In genomic region chr12:33388842-33389241, GRCm38 (mm10) we compare ENCODE assay signal across 8 mouse cellular contexts. TPM values are rescaled to one million over a fixed set of nuclear protein-coding genes. Genes with fewer than 3 reads are reported as not detected.
DNase-seq lines count a peak whose midpoint lies in the region; ATAC-seq and TF ChIP-seq lines count a peak whose summit lies in the region.
"Had no signal": no experiment of that assay in that cellular context is flagged by ENCODE, and none has a peak within 500 bp of the region (broad histone marks: within the 10 kb centered on the region; RNA-seq: fewer than 3 reads in every experiment).

No protein-coding gene starts in this region.

- no peak overlapping the region for H3K27ac ChIP-seq in forebrain, postnatal 0 days (ENCODE audit: low read depth, low read length)
- no peak overlapping the region for H3K27ac ChIP-seq in hindbrain, embryonic 16.5 days (ENCODE audit: low read depth, low read length)

- peak; percentile 82 for DNase-seq in R1 (ENCODE audit: low read depth, low spot score)
- DNase-seq in cerebellum, adult 18-20 months = peak; percentile 68 to 74
- DNase-seq in forebrain, postnatal 0 days = peak; percentile 87
- peak; percentile 57 to 71 for DNase-seq in layer of hippocampus, postnatal 25 days (ENCODE audit: extremely low spot score in 1 of 2, low spot score in 1 of 2)
- peak; percentile 74 to 81 for DNase-seq in right cerebral cortex, postnatal 10 days (ENCODE audit: low spot score in 2 of 2)

- H3K27me3 ChIP-seq in forebrain, postnatal 0 days (ENCODE audit: insufficient read depth, low read length) = no peaks in the 10 kb centered on the region
- H3K27me3 ChIP-seq in hindbrain, embryonic 16.5 days (replicated peaks; ENCODE audit: control insufficient read depth, insufficient read depth, low read length) = no peaks in the 10 kb centered on the region

- no peaks in the 10 kb centered on the region for H3K9me3 ChIP-seq in forebrain, postnatal 0 days (ENCODE audit: low read length)
- no peaks in the 10 kb centered on the region for H3K9me3 ChIP-seq in hindbrain, embryonic 16.5 days (ENCODE audit: control insufficient read depth, low read length)
- H3K9me3 ChIP-seq: megakaryocyte, embryonic 14.5 days had no signal

- peak; percentile 92 for TF ChIP-seq CTCF in forebrain, postnatal 0 days (IDR thresholded peaks at IDR 0.05; ENCODE audit: low read depth)

- H3K4me2 ChIP-seq in forebrain, postnatal 0 days (ENCODE audit: low read depth) = no peak overlapping the region
- no peak overlapping the region for H3K4me2 ChIP-seq in hindbrain, embryonic 16.5 days (ENCODE audit: low read length)

- ATAC-seq in forebrain, postnatal 0 days = peak; percentile 90
- peak; percentile 86 for ATAC-seq in hindbrain, embryonic 16.5 days
- peak; percentile 92 for ATAC-seq in megakaryocyte progenitor cell, adult 5-6 weeks (replicated peaks; ENCODE audit: poor library complexity)

- no peak overlapping the region for H3K9ac ChIP-seq in forebrain, postnatal 0 days
- no peak overlapping the region for H3K9ac ChIP-seq in hindbrain, embryonic 16.5 days (ENCODE audit: low read depth, low read length)

- 8% methylated on average over 5 of the region's 5 CpGs for WGBS in forebrain, postnatal 0 days
- 8% methylated on average over 5 of the region's 5 CpGs for WGBS in hindbrain, embryonic 16.5 days

- H3K4me1 ChIP-seq in forebrain, postnatal 0 days (ENCODE audit: insufficient read depth) = no peaks in the 10 kb centered on the region
- H3K4me1 ChIP-seq in hindbrain, embryonic 16.5 days (ENCODE audit: control insufficient read depth, insufficient read depth, low read depth, low read length) = no peaks in the 10 kb centered on the region

- no peak overlapping the region for H3K4me3 ChIP-seq in forebrain, postnatal 0 days (ENCODE audit: low read depth, low read length)
- no peak overlapping the region for H3K4me3 ChIP-seq in hindbrain, embryonic 16.5 days (ENCODE audit: low read length)
- H3K4me3 ChIP-seq: megakaryocyte, embryonic 14.5 days had no signal

- no peaks in the 10 kb centered on the region for H3K36me3 ChIP-seq in forebrain, postnatal 0 days (ENCODE audit: insufficient read depth)
- H3K36me3 ChIP-seq in hindbrain, embryonic 16.5 days (ENCODE audit: control insufficient read depth, insufficient read depth, low read length) = no peaks in the 10 kb centered on the region

RNA-seq across cellular contexts. Expression of gene Efcab10, which starts 5.8 kb away (rescaled TPM):
- total RNA-seq in forebrain, postnatal 0 days (2014; rRNA removed) = 2.8 and 3.3 TPM in 2 replicates
- 5.8 and 7.1 TPM in 2 replicates for polyA plus RNA-seq in forebrain, postnatal 0 days (2015; fragmentation: Nextera tagmentation; extraction: Ambion mirVana)
- polyA plus RNA-seq in hindbrain, embryonic 16.5 days (2015; fragmentation: Nextera tagmentation; extraction: Ambion mirVana) = 4.3 and 6.2 TPM in 2 replicates
- 1 to 10 TPM; 2.2 to 3.2 TPM for total RNA-seq in layer of hippocampus, postnatal 25 days (2021)
- total RNA-seq in megakaryocyte progenitor cell, adult 5-6 weeks (2015) = not detected in 2 replicates
- total RNA-seq in megakaryocyte progenitor cell, adult 5-6 weeks (2017) = not detected in 2 replicates

RNA-seq across cellular contexts. Expression of gene Twistnb, which starts 40.6 kb away (rescaled TPM):
- total RNA-seq in forebrain, postnatal 0 days (2014; rRNA removed) = 21.1 and 25.4 TPM in 2 replicates
- polyA plus RNA-seq in forebrain, postnatal 0 days (2015; fragmentation: Nextera tagmentation; extraction: Ambion mirVana) = 58.5 and 64.3 TPM in 2 replicates
- 43.1 and 46.7 TPM in 2 replicates for polyA plus RNA-seq in hindbrain, embryonic 16.5 days (2015; fragmentation: Nextera tagmentation; extraction: Ambion mirVana)
- 10 to 100 TPM; 13.5 to 14.8 TPM for total RNA-seq in layer of hippocampus, postnatal 25 days (2021)
- total RNA-seq in megakaryocyte progenitor cell, adult 5-6 weeks (2015) = 53.5 and 54.5 TPM in 2 replicates
- 55.3 and 61.1 TPM in 2 replicates for total RNA-seq in megakaryocyte progenitor cell, adult 5-6 weeks (2017)
